Mouse (Mus musculus) intestine, embryonic 16.5 days (tissue): ENCODE results near the gene Foxj2. TPM values are rescaled to one million over a fixed set of nuclear protein-coding genes. Genes with fewer than 3 reads are reported as not detected.

Experiments
- ATAC-seq: fragments of 200-750 bp; cut with Nextera tagmentation; 2 replicates; pipeline ENCODE4 v1.8.0; 2017; ENCODE audit warnings: moderate TSS enrichment, moderate library complexity
- H3K27ac ChIP-seq: fragments of 300-500 bp; sonication (generic); 2 replicates; pipeline ENCODE4 v1.5.1; 2014; ENCODE audit warnings: mild to moderate bottlenecking, low read length
- H3K27me3 ChIP-seq: fragments of 300-500 bp; sonication (generic); replicated peaks from 2 replicates; pipeline ENCODE4 v1.6.1; 2014; ENCODE audit warnings: low read length, control low read depth, mixed read lengths; ENCODE audit not compliant: control insufficient read depth, insufficient read depth
- H3K36me3 ChIP-seq: fragments of 300-500 bp; sonication (generic); 2 replicates; pipeline ENCODE4 v1.6.1; 2014; ENCODE audit warnings: low read length, control low read depth; ENCODE audit not compliant: control insufficient read depth, insufficient read depth
- H3K4me1 ChIP-seq: fragments of 300-500 bp; sonication (generic); 2 replicates; pipeline ENCODE4 v1.6.1; 2014; ENCODE audit warnings: low read length, control low read depth, mixed read lengths; ENCODE audit not compliant: control insufficient read depth, insufficient read depth
- H3K4me2 ChIP-seq: fragments of 300-500 bp; sonication (generic); 2 replicates; pipeline ENCODE4 v1.6.1; 2014; ENCODE audit warnings: low read depth, low read length, control low read depth
- H3K4me3 ChIP-seq: fragments of 300-500 bp; sonication (generic); 2 replicates; pipeline ENCODE4 v1.5.1; 2014; ENCODE audit warnings: mild to moderate bottlenecking, low read length
- H3K9ac ChIP-seq: fragments of 300-500 bp; sonication (generic); 2 replicates; pipeline ENCODE4 v1.6.1; 2014; ENCODE audit warnings: low read depth, low read length
- H3K9me3 ChIP-seq: fragments of 300-500 bp; sonication (generic); 2 replicates; pipeline ENCODE4 v1.6.1; 2016; ENCODE audit warnings: low read length, control low read depth; ENCODE audit not compliant: control insufficient read depth
- WGBS: fragments of 180-500 bp; shearing (Covaris S2); extraction: QIAGEN DNeasy Blood & Tissue Kit; methylation state at CpG from one replicate; pipeline ENCODE4 v1.1.7; 2014; 5-methylcytosine and 5-hydroxymethylcytosine counted together
- polyA plus RNA-seq: library from polyadenylated mRNA; unstranded; fragments of >200 nt; fragmentation: Nextera tagmentation; extraction: Ambion mirVana; gene quantifications from 2 replicates; pipeline ENCODE4 v1.2.1, GENCODE M21; 2015

Foxj2 gene
- polyA plus RNA-seq, 1 experiment from 2014 or later, result 3.3 TPM

GRCm38 (mm10) chr6:122855955-122856354, 36.2 kb downstream of the Foxj2 start, which contains the start of gene C3ar1:
TSS of gene C3ar1 (minus strand) at chr6:122856161.
- Histone ChIP-seq H3K4me1 (no peaks in the 10 kb centered on the region), H3K9me3 (no peaks in the 10 kb centered on the region), H3K9ac (no peak within 1 kb of the TSS), H3K27me3 (no peaks in the 10 kb centered on the region), H3K36me3 (no peaks in the 10 kb centered on the region), H3K27ac (no peak within 1 kb of the TSS), H3K4me3 (no peak within 1 kb of the TSS), H3K4me2 (no peak within 1 kb of the TSS)
- 0 out of 2 replicates have a peak, but pooled peaks have one; percentile 36 for ATAC-seq
- WGBS, result 55% methylated on average over 7 of the region's 7 CpGs

- no peak for ATAC-seq
- no peak overlapping the region for H3K4me3 ChIP-seq
- H3K9ac ChIP-seq, result no peak overlapping the region
- WGBS, result 66% methylated on average over 6 of the region's 6 CpGs
- no peaks in the 10 kb centered on the region for H3K27me3 ChIP-seq
- no peak overlapping the region for H3K4me2 ChIP-seq
- no peaks in the 10 kb centered on the region for H3K4me1 ChIP-seq
- no peak overlapping the region for H3K27ac ChIP-seq
- no peaks in the 10 kb centered on the region; the same call in 1 of the 2 replicates for H3K9me3 ChIP-seq
- H3K36me3 ChIP-seq, result no peaks in the 10 kb centered on the region
Measured at GRCm38 (mm10) chr6:122862434-122862833, 42.7 kb downstream of the Foxj2 start.

GRCm38 (mm10) chr6:122862871-122863270, 43.2 kb downstream of the Foxj2 start:
- Histone ChIP-seq H3K4me2 (no peak overlapping the region), H3K27me3 (no peaks in the 10 kb centered on the region), H3K36me3 (no peaks in the 10 kb centered on the region), H3K27ac (no peak overlapping the region), H3K9ac (no peak overlapping the region), H3K4me1 (no peaks in the 10 kb centered on the region), H3K4me3 (no peak overlapping the region), H3K9me3 (no peaks in the 10 kb centered on the region; the same call in 1 of the 2 replicates)
- ATAC-seq, result no peak
- WGBS, result 82% methylated on average over 1 of the region's 1 CpGs

- Histone ChIP-seq H3K36me3 (no peaks in the 10 kb centered on the region), H3K27me3 (no peaks in the 10 kb centered on the region), H3K9me3 (no peaks in the 10 kb centered on the region), H3K27ac (no peak overlapping the region), H3K9ac (no peak overlapping the region), H3K4me2 (no peak overlapping the region), H3K4me3 (no peak overlapping the region), H3K4me1 (no peaks in the 10 kb centered on the region)
- no peak for ATAC-seq
- 51% methylated on average over 4 of the region's 4 CpGs for WGBS
Measured at GRCm38 (mm10) chr6:122867914-122868313, 48.2 kb downstream of the Foxj2 start.

- no peaks in the 10 kb centered on the region for H3K4me1 ChIP-seq
- 75% methylated on average over 11 of the region's 11 CpGs for WGBS
Measured at GRCm38 (mm10) chr6:122869846-122870245, 50.1 kb downstream of the Foxj2 start.

GRCm38 (mm10) chr6:122872800-122873199, 53.1 kb downstream of the Foxj2 start:
- no peaks in the 10 kb centered on the region for H3K36me3 ChIP-seq
- no peak overlapping the region for H3K4me3 ChIP-seq
- no peaks in the 10 kb centered on the region for H3K9me3 ChIP-seq
- H3K27me3 ChIP-seq, result no peaks in the 10 kb centered on the region
- 92% methylated on average over 5 of the region's 5 CpGs for WGBS
- no peak overlapping the region for H3K27ac ChIP-seq
- H3K4me2 ChIP-seq, result no peak overlapping the region
- no peak overlapping the region for H3K9ac ChIP-seq
- peaks cover 7% of the 10 kb centered on the region for H3K4me1 ChIP-seq
- ATAC-seq, result no peak

More at GRCm38 (mm10) chr6:122869846-122870245, 50.1 kb downstream of the Foxj2 start:
- no peak overlapping the region for H3K27ac ChIP-seq
- H3K9ac ChIP-seq, result no peak overlapping the region
- no peaks in the 10 kb centered on the region for H3K9me3 ChIP-seq
- no peak overlapping the region for H3K4me2 ChIP-seq
- no peaks in the 10 kb centered on the region for H3K36me3 ChIP-seq
- H3K4me3 ChIP-seq, result no peak overlapping the region
- ATAC-seq, result no peak
- no peaks in the 10 kb centered on the region for H3K27me3 ChIP-seq

GRCm38 (mm10) chr6:122873871-122874719, 54.4 kb downstream of the Foxj2 start, which contains the start of gene Necap1:
TSS of gene Necap1 (plus strand) at chr6:122874474.
- 7% methylated on average over 43 of the region's 43 CpGs for WGBS
- H3K4me2 ChIP-seq, result peak within 1 kb of the TSS; percentile 65
- H3K4me3 ChIP-seq, result peak within 1 kb of the TSS; percentile 90
- peak; percentile 98 for ATAC-seq
- H3K27me3 ChIP-seq, result no peaks in the 10 kb centered on the region
- H3K4me1 ChIP-seq, result peaks cover 9% of the 10 kb centered on the region
- H3K9ac ChIP-seq, result peak within 1 kb of the TSS; percentile 95
- 0 out of 2 replicates have a peak, but pooled peaks cover 3% of the 10 kb centered on the region for H3K36me3 ChIP-seq
- H3K27ac ChIP-seq, result peak within 1 kb of the TSS; percentile 87
- no peaks in the 10 kb centered on the region for H3K9me3 ChIP-seq

GRCm38 (mm10) chr6:122874720-122875389, 55.1 kb downstream of the Foxj2 start:
- peak; percentile 82 for ATAC-seq

GRCm38 (mm10) chr6:122879141-122879735, 59.5 kb downstream of the Foxj2 start:
- H3K27ac ChIP-seq, result no peak overlapping the region
- no peak overlapping the region for H3K4me3 ChIP-seq
- peak; percentile 24; the same call in 1 of the 2 replicates for ATAC-seq
- peaks cover 22% of the 10 kb centered on the region; the same call in 1 of the 2 replicates for H3K36me3 ChIP-seq
- no peak overlapping the region for H3K9ac ChIP-seq
- H3K9me3 ChIP-seq, result no peaks in the 10 kb centered on the region
- H3K4me1 ChIP-seq, result peaks cover 9% of the 10 kb centered on the region
- WGBS, result 75% methylated on average over 7 of the region's 7 CpGs
- H3K27me3 ChIP-seq, result no peaks in the 10 kb centered on the region
- no peak overlapping the region for H3K4me2 ChIP-seq

More at GRCm38 (mm10) chr6:122874720-122875389, 55.1 kb downstream of the Foxj2 start:
- Histone ChIP-seq H3K4me3 (peak overlapping the region; percentile 90), H3K9me3 (no peaks in the 10 kb centered on the region), H3K4me2 (peak overlapping the region; percentile 65), H3K4me1 (peaks cover 9% of the 10 kb centered on the region), H3K36me3 (0 out of 2 replicates have a peak, but pooled peaks cover 3% of the 10 kb centered on the region), H3K27ac (peak overlapping the region; percentile 87), H3K27me3 (no peaks in the 10 kb centered on the region), H3K9ac (peak overlapping the region; percentile 95)
- under 1% methylated on average over 31 of the region's 31 CpGs for WGBS
